Mouse (Mus musculus): ENCODE data around the gene Timd2.

GRCm38 (mm10) chr11:46706664-46707356 lies at the start of gene Timd2:
- no peak for TF ChIP-seq CTCF (conservative IDR thresholded peaks at IDR 0.05; ENCODE audit: insufficient read depth, insufficient read length, low read depth, low read length)
- TF ChIP-seq POLR2A (IDR thresholded peaks at IDR 0.05; ENCODE audit: low read depth, low read length): no peak

Data from kidney, adult 2 months (tissue).